Mouse (Mus musculus): ENCODE data around the gene 5330417H12Rik. TPM values are rescaled to one million over a fixed set of nuclear protein-coding genes. Genes with fewer than 3 reads are reported as not detected.

5330417H12Rik gene
- total RNA-seq, 1 experiment from 2014 or later = not detected

GRCm38 (mm10) chr7:107625781-107626180, 820 bp upstream of the 5330417H12Rik start:
- no peak for DNase-seq

GRCm38 (mm10) chr7:107624432-107624831, 529 bp downstream of the 5330417H12Rik start:
- no peak for DNase-seq

- DNase-seq = no peak
Observed at GRCm38 (mm10) chr7:107620137-107620536, 4.8 kb downstream of the 5330417H12Rik start.

GRCm38 (mm10) chr7:107619225-107619624, 5.7 kb downstream of the 5330417H12Rik start:
- no peak for DNase-seq

- no peak for DNase-seq
Observed at GRCm38 (mm10) chr7:107618028-107618992, 6.7 kb downstream of the 5330417H12Rik start.

- DNase-seq = no peak
Observed at GRCm38 (mm10) chr7:107610880-107611279, 14.1 kb downstream of the 5330417H12Rik start.

- DNase-seq = no peak
Observed at GRCm38 (mm10) chr7:107609622-107610255, 15.2 kb downstream of the 5330417H12Rik start.

GRCm38 (mm10) chr7:107607766-107608165, 17.2 kb downstream of the 5330417H12Rik start:
- no peak for DNase-seq

- DNase-seq = no peak
Observed at GRCm38 (mm10) chr7:107602913-107603312, 22.0 kb downstream of the 5330417H12Rik start.

GRCm38 (mm10) chr7:107602505-107602904, 22.5 kb downstream of the 5330417H12Rik start:
- no peak for DNase-seq

- DNase-seq = no peak
Observed at GRCm38 (mm10) chr7:107600651-107601050, 24.3 kb downstream of the 5330417H12Rik start.

- DNase-seq = no peak
Observed at GRCm38 (mm10) chr7:107597956-107598355, 27.0 kb downstream of the 5330417H12Rik start.

GRCm38 (mm10) chr7:107596753-107597152, 28.2 kb downstream of the 5330417H12Rik start:
- DNase-seq = no peak

GRCm38 (mm10) chr7:107595426-107595825, 29.5 kb downstream of the 5330417H12Rik start:
- no peak for DNase-seq

GRCm38 (mm10) chr7:107594857-107595402, 30.0 kb downstream of the 5330417H12Rik start, which contains the start of gene Ppfibp2:
Gene Ppfibp2 (plus strand): TSS chr7:107595207.
- peak; percentile 98 for DNase-seq

- DNase-seq = peak; percentile 50
Observed at GRCm38 (mm10) chr7:107594325-107594856, 30.6 kb downstream of the 5330417H12Rik start.

GRCm38 (mm10) chr7:107593904-107594303, 31.1 kb downstream of the 5330417H12Rik start:
- no peak for DNase-seq

GRCm38 (mm10) chr7:107592641-107593040, 32.3 kb downstream of the 5330417H12Rik start:
- no peak for DNase-seq

GRCm38 (mm10) chr7:107574276-107574675, 50.7 kb downstream of the 5330417H12Rik start:
- DNase-seq = no peak

Data from adrenal gland, postnatal 25 days (tissue).